Mouse (Mus musculus) adrenal gland, adult (tissue): Measurements from ENCODE around the gene Idua.

ENCODE experiments used
- DNase-seq, 2 experiments: peaks; one replicate each; pipeline ENCODE4 v3.0.0; 2022 to 2023; ENCODE audit warnings: low spot score in 1 of 2; ENCODE audit not compliant: inconsistent age in 2 of 2

The Idua gene

DNA sequence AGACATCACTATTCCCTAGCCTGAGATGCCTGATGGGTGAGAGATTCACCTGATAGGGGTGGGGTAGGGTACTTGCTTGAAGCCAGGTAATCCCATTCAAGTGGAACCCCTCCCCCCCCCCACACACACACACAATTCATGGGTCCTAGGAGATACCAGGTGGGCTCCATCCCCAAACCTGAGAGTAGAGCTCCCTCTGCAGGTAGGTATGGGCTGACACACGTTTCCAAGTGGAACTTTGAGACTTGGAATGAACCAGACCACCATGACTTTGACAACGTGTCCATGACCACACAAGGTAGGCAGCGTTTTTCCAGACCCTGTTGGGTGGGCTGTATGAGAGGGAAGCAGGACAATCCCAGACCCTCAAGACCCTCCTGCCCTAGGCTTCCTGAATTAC lies 19.8 kb downstream of the Idua start:
- no peak for DNase-seq

DNA sequence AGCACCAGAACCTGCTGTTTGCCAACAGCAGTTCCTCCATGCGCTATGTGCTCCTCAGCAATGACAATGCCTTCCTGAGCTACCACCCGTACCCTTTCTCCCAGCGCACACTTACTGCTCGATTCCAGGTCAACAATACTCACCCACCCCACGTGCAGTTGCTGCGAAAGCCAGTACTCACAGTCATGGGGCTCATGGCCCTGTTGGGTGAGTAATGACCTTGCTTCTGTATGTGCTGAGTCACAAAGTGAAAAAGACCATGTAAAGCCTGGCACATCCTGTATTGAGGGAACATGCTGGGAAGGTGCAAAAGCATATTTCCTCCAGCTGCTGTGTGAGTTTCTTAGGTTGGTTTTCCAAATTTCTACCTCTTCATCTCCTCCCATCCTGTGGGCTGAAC lies 20.7 kb downstream of the Idua start:
- DNase-seq = peak; percentile 82 to 88

DNA sequence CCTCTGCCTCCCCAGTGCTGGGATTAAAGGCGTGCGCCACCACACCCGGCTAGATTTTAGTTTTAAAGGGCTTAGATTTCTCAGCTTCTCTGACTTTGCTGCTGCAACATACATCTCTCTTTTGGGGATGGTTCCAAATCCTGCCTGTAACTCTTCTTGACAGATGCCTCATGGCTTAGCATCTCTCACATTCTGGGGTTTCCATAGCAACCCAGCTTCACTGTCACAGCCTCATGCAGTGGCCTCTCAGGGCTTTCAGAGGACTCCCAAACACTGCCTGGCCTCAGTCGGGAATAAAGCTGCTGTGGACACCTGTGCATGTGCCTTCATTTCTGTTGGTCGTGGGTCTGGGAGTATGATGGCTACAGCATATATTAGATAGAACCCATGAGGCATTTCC lies 29.0 kb downstream of the Idua start:
- DNase-seq = no peak

DNA sequence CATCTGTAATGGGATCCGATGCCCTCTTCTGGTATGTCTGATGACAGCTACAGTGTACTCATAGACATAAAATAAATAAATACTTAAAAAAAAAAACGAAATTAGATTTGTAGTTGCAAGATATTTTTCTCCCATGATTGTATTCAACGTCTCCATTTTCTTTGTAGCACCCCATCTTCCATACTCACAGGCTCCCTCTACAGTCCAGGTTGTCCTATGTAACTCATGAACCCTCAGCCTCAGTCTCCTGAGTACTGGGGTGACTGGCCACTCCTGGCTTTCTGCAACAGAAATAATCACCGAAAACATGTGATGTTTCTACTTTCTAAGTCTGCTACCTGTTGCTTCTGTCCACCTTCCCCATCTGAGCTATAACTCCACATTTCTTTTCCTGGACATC lies 31.0 kb downstream of the Idua start:
- no peak for DNase-seq

DNA sequence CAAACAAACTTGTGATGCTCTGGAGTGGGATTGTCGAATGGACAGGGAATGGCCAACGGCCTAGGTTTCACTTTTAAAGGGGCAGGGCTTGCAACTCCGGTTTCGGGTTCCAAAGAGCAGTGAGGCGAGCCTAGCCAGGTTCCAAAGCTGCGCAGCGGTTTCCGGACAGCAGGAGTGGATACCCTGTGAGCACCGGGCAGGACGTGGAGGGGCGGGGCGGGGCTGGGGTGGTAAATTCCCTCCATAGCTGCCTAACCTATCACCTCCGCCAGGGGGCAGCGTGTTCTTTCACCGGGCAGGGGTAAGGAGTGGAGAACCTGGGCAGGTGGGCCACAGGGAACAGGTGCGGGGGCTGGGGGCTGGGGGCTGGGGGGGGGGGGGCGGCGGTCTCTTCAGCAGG lies 32.1 kb downstream of the Idua start, which contains the start of gene Fgfrl1:
TSS of gene Fgfrl1 (plus strand) at position 112 of the 400 bp plus-strand sequence.
- peak; percentile 65 to 87 for DNase-seq

DNA sequence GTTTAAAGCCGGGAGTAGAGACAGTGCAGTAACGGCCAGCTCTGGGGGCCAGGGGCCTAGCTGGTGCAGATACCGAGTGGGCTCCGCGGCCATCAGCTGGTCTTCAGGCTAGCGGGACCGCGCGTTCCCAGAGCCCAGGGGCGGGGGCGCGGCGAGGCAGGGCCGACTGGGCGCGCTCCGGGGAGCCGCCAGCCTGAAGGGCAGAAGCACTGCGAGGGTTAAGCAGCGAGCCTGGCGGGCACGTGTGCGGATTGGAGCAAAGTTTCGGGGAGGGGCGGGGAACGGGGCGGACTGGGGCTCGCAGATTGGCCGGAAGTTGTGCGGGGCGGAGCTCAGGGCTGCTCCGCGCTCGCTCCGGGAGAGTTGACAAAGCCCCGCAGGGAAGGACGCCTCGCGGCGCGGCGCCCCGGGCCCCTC lies 33.7 kb downstream of the Idua start:
- DNase-seq = peak; percentile 88 to 94

DNA sequence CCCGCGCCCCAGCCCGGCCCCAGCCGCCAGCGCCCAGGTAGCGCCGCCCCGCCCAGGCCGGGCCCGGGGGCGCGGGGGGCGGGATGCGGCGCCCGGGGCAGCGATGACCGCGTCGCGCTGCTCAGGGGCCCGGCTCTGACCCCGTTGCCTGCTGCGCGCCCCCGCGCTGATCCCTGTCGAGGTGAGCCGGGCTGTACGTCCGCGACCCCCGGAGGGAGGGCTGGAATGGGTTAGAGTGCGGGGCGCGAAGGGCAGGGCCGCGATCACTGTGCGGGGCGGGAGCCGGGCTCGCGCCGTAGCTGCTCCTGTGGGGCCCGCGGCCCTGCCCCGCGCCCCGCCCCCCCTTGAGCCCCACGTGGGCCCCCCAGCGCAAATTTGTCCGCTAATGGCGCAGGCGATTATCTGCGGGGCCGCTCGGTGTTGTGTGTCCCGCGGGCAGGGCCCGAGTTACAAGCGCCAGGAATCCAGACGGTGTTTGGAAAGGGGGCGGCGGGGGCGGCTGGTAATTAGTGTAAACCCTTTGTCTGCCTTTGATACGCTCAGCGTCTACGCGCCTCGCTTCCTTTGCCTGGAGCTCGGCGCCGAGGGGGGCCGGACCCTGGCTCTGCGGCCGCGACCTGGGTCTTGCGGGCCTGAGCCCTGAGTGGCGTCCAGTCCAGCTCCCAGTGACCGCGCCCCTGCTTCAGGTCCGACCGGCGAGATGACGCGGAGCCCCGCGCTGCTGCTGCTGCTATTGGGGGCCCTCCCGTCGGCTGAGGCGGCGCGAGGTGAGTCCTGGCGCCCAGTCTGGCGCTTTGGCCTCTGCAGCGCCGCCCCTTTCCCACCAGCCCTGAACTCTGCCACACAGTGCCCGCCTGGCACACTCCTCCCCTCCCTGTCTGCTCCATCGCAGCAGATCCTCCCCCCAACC lies 34.5 kb downstream of the Idua start:
- DNase-seq = peak; percentile 73 to 83

DNA sequence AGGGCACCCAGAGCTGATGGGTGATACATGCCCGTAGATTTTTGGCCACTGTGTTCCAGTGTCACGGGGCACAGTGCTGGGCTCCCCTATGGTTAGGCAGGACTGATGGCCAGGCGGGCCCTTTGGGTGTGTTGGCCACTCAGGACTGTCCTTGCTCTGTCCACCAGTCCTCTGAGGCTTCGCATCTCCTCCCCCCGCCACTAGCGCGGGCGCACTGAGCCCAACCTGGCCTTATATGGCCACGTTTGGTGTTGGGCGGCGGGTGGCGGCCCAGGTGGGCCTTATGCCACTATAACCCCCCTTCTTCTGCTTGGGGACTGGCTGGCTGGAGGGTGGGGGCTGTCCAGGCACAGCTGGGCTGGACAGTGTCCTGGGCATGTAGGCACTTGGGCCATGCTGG lies 35.7 kb downstream of the Idua start:
- DNase-seq = no peak

DNA sequence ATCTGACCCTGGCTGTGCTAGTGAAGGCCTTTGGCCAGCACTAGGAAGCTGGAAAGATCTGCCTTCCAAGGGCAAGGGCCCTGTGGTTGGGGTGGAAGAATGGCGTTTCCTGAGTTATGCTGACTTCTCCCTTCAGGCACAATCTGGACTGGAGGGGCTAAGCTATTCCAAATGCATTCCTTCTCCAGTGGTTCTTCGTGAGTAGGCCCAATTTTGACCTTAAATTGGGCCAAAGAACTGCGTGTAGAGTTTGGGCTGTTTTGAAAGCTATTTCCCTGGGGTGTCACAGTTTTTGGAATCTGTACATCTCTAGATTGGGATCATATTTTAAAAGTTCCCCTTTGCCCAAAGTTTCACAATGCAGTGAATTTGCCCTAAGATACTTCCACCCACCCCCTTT lies 36.4 kb downstream of the Idua start:
- DNase-seq = peak in 1 of 2 experiments; percentile 60

DNA sequence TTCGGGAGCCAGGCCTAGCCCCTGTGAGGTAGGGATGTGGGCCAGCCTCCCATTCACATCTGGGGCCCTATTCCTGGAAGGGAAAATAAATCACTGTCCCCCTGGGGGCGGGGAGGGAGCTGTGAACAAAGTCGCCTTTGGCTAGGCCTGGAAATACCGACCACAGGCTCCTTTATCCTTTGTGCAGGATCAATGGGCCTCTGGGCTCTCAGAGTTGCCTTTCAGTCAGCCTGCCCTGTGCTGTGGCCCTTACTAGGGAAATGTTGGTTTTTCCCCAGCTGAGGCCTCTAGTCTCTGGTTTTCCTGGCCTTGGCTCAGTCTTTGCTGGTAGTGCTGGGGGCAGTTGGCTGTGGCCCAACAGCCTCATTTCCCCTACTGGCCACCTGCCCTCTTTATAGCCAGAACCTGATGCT lies 37.2 kb downstream of the Idua start:
- peak in 1 of 2 experiments; percentile 50 for DNase-seq

DNA sequence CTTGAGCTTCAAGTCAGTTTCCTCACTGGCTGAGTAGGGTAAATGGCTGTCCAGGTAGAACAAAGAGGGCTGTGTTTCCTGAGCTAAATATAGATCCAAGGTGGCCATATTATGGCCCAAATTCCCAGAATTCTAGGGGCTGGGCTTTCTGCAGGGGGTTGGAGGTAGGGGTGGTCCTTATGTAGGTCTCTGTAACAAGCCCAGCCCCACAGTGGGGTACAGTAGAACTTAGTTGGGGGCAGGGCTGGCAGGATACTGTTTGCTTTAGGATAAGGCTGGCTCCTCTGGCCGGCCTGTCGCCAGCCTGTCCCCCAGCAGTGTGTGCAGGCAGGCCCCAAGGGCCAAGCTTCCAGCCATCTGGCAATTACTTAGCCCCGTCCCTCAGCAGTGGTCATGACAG lies 40.2 kb downstream of the Idua start:
- DNase-seq = no peak

DNA sequence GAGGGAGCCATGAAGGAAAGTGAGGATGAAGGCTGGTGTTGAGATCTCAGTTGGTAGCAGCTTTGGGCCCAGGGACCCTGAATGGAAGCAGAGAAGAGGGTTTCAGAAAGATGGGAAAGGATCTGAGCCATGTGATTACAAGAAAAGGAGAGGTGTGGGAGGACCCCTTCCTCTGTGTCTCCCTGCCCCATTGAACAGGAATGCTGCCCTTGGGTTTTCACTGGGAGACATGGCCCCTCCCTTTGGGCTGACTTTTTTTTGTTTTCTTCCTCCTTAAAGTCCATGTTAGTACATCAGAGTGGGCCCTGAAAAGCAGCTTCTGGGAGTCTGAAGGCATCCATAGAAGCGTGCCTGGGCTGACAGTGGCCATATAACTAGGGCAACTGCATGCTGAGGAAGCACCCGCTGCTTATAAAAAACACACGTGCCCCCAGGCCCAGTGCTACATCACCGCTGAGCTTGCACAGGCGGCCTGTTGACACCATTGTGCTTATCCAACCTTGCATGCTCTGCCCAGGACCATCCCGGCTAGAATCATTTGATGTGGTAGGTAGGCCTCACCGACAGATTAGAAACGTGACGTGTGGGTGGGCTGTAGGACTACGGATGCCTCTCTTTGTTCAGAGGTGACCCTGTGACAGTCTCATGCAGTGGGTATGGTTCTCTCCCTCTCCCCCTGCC lies 41.4 kb downstream of the Idua start:
- no peak for DNase-seq

DNA sequence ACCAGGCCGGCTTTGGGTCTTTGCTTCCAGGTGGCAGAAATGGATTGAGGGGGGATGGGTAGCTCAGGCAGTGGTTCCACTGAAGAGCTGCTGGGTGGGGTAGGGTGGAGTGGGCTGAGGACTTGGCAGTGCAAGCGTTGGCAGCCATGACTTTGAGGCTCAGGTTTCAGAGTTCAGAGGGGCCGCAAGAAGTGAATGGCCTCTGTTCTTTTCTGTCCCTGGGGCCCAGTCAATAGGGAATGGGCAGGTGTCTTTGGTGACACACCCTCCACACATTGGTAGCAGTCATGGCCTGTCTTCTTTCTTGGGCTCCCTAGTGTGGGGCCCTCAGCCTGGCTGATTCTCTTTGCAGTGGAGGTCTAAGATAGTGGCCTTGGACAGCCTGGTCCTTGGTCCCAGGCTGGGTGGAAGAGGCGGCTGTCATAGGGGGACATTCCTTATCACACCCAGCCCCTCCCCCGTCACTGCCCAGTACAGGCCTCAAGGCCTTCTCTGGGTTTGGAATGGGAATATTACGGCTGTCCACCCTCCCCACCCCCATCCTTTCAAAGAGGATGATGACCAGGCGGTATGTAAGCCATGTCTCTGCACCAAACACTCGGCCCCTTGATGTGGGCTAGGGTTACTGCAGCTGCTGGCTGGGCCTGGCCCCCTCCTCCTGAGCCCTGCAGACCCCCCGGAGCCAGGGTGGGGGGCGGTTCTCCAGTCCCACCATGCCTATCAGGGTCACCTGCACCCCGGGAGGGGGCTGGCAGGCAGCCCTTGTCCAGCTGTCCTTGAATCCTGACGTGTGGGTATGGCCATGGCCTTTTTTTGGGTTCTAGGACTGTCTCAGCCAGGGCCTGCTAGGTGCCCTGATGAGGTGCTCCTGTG lies 43.9 kb downstream of the Idua start:
- DNase-seq = peak; percentile 60 to 72

DNA sequence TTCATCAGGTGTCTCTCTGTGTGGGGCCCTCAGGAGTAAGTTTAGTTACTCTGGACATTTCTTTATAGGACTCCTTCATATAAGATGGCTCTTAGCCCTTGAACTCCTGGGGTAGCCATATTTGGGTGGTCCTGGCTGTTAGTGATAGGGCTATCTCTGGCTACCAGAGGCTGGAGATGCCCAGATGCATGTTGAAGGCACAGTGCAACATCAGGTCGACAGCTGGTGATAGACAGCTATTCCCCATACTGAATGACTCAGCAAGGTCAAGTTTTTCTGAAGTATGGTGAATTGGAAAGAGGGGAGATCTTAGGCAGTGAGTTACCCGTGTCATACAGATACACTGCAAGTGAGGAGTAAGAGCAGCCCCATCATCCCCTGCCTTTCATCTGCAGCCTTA lies 47.6 kb downstream of the Idua start:
- no peak for DNase-seq

DNA sequence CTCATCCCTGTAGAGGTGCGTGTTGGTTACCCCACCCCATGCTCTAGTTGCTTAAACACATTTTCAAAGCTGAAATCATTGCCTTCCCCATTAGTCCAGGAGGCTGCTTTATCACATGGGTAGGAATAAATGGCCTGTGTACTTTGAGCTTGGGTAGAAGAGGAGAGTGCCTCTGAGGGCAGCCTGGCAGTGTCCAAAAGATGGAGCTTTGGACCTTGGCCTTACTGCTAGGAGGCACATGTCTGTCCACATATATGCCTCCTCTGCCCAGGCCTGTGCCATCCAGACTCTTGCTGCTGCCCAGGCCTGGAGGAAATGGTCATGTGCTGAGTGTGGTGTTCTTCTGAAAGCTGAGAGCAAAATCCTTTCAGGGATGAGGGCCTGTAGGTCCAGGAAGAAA lies 48.3 kb downstream of the Idua start:
- DNase-seq = no peak

DNA sequence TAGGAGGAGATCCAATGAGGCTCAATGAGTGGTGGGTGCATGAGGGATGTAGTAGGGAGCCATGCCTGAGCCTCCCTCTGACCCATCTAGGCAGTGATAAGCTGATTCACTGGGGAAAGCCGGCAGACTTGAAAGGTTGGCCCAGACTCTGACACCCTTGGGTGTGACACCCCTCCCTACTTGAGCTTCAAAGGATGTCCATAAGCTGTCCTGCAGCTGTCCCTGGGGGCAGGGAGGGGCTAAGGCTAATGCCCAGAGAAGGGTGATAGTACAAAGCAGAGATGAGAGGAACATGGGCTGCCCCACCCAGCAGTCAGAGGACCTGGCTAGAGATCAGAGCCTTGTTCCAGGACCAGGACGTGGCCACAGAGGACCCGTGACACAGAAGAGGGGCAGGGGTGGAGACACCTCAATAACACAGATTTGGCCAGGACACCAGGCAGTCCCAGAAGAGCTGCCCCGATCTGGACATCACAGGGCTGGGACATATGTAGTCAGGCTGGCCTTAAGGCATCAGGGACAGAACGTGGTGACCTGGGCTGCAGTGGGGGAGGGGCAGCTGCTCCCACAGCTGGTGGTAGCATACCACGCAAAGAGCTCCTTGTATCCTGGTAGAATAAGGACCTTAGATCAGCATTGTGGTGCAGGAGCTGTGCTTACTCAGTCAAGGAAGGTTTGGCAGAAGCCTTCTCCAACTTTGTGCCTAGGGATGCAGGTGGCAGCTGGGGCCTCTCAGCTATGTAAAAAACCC lies 49.0 kb downstream of the Idua start:
- DNase-seq = peak in 1 of 2 experiments; percentile 45

DNA sequence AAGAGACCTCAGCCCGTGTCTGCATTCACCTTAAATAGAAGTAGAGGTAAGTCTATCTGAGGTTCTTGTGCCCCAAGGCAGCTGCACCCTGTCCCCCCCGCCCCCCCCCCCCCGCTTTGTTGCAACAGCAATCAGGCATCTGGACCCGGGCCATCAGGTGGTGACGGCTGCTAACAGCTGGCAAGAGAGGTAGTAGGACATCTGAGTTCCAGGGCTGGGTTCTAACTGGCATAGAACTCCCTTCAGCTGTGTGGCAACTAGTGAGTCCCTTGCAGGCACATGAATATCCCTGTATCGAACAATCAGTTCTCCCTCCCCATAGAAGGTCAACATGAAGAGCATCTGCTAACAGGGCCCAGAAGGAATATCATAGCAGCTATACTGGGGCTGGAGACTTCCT lies 51.8 kb downstream of the Idua start:
- DNase-seq = no peak

DNA sequence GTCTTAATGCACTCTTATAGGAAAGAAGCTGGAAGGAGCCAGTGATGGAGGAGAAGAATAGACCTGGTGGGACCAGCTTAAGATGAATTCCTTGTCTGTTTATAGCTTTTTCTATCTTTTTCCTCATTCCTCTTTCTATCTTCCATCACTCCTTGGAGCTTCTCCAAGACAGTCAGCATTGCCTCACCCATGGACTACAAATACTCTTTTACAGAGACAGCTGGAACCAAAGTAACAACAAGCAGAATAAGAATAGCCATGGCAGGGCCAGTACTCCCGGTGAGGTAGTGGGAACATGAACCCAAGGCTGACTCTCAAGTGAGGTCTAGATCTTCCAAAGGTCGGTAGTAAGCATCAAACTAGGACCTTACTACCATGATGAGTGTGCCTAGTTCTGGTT lies 53.0 kb downstream of the Idua start:
- DNase-seq = no peak

DNA sequence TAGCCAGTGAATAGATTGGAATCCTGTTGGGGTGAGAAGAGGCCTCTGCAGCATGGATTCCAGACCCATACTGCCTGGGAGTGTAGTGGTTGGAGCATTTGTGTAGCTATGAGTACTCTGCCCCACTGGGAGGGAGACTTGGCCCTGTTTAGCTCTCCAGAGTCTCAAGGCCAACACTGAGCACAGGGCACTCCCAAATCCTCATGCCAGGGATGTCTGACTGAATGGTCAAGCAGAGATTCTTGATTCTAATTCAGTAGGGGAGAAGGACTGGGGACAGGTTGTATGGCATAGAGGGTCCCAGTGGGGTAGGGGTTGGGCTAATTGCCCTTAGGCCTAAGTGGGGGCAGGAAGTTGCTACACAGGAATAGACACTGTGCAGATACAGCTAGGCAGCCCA lies 53.6 kb downstream of the Idua start:
- peak; percentile 64 to 76 for DNase-seq

DNA sequence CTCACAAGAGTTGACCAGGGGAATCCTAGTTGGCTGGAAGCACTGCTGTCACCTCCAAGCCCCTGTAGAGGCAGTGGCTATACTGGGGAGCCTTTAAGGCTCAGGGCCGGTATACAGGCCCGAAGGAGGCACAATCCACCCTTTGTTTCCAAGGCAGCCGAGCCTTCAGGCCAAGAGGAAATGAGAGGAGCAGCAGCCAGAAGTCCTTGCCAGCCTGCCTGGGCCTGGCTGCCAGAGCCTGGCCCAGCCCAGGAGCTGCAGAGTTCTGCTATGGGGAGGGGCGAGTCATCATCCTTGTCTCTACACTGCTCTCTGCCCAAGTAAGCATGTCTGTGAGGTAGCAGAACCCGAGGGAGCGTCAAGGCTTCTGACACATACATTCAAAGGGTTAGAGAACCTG lies 54.0 kb downstream of the Idua start:
- DNase-seq = peak; percentile 46 to 60

DNA sequence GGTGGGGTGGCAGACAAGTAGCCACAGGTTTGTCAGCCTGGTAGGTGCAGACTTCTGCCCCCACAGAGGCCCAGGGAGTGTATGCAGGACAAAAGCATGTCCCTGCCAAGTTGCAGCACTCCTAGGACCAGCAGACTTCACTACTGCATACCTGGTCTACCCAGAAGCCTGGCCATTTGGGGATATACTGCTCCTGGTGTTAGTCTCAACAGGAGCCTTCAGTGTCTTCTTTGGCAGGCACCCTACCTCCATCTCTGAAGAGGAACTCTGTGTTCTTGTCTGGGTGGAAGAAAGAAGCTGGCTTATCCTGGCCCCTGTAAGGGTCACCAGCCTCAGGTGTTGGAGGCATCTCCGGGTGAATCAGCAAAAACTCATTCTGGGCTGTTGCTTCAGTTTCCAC lies 55.8 kb downstream of the Idua start:
- peak in 1 of 2 experiments; percentile 3 for DNase-seq
